Mouse (Mus musculus): ENCODE data around the gene Prss46. TPM values are rescaled to one million over a fixed set of nuclear protein-coding genes. Genes with fewer than 3 reads are reported as not detected.

Gene Prss46
- polyA plus RNA-seq, 1 experiment from 2014 or later = not detected

Other genes with a start within 250 kb of the Prss46 start
- 37.8 and 39.3 TPM in 2 replicates for gene Nradd, start 220.1 kb upstream of the Prss46 start, polyA plus RNA-seq (2016; fragmentation: Nextera tagmentation; extraction: Ambion mirVana)
- 1.9 and 2.0 TPM in 2 replicates for gene Nbeal2, start 190.3 kb upstream of the Prss46 start, polyA plus RNA-seq (2016; fragmentation: Nextera tagmentation; extraction: Ambion mirVana)
- 174 and 177 TPM in 2 replicates for gene Ccdc12, start 188.0 kb upstream of the Prss46 start, polyA plus RNA-seq (2016; fragmentation: Nextera tagmentation; extraction: Ambion mirVana)
- gene Myl3, start 102.6 kb upstream of the Prss46 start, polyA plus RNA-seq (2016; fragmentation: Nextera tagmentation; extraction: Ambion mirVana) = 0.86 and 4.4 TPM in 2 replicates
- 39.2 and 46.3 TPM in 2 replicates for gene Pth1r, start 97.4 kb upstream of the Prss46 start, polyA plus RNA-seq (2016; fragmentation: Nextera tagmentation; extraction: Ambion mirVana)
- gene Prss42, start 46.3 kb upstream of the Prss46 start, polyA plus RNA-seq (2016; fragmentation: Nextera tagmentation; extraction: Ambion mirVana) = not detected in 2 replicates
- gene Prss44, start 30.5 kb upstream of the Prss46 start, polyA plus RNA-seq (2016; fragmentation: Nextera tagmentation; extraction: Ambion mirVana) = not detected in 2 replicates
- gene Prss43, start 17.8 kb upstream of the Prss46 start, polyA plus RNA-seq (2016; fragmentation: Nextera tagmentation; extraction: Ambion mirVana) = not detected in 2 replicates
- gene Prss45, start 9.9 kb upstream of the Prss46 start, polyA plus RNA-seq (2016; fragmentation: Nextera tagmentation; extraction: Ambion mirVana) = not detected in 2 replicates
- 0.55 and 0.67 TPM in 2 replicates for gene Prss50, start 13.5 kb downstream of the Prss46 start, polyA plus RNA-seq (2016; fragmentation: Nextera tagmentation; extraction: Ambion mirVana)
- gene Als2cl, start 35.4 kb downstream of the Prss46 start, polyA plus RNA-seq (2016; fragmentation: Nextera tagmentation; extraction: Ambion mirVana) = 1.5 and 2.1 TPM in 2 replicates
- 0.31 and 0.60 TPM in 2 replicates for gene Tmie, start 35.6 kb downstream of the Prss46 start, polyA plus RNA-seq (2016; fragmentation: Nextera tagmentation; extraction: Ambion mirVana)
- not detected in 2 replicates for gene Fam240a, start 72.4 kb downstream of the Prss46 start, polyA plus RNA-seq (2016; fragmentation: Nextera tagmentation; extraction: Ambion mirVana)
- gene Tdgf1, start 101.7 kb downstream of the Prss46 start, polyA plus RNA-seq (2016; fragmentation: Nextera tagmentation; extraction: Ambion mirVana) = not detected in 2 replicates
- 0.14 and 0.15 TPM in 2 replicates for gene Lrrc2, start 107.0 kb downstream of the Prss46 start, polyA plus RNA-seq (2016; fragmentation: Nextera tagmentation; extraction: Ambion mirVana)
- 0.11 and 0.40 TPM in 2 replicates for gene Rtp3, start 146.1 kb downstream of the Prss46 start, polyA plus RNA-seq (2016; fragmentation: Nextera tagmentation; extraction: Ambion mirVana)
- gene Ltf, start 174.8 kb downstream of the Prss46 start, polyA plus RNA-seq (2016; fragmentation: Nextera tagmentation; extraction: Ambion mirVana) = not detected in 2 replicates
- 0.35 and 0.98 TPM in 2 replicates for gene Ccrl2, start 213.0 kb downstream of the Prss46 start, polyA plus RNA-seq (2016; fragmentation: Nextera tagmentation; extraction: Ambion mirVana)